Mouse (Mus musculus) MEL (cell line): ENCODE measurements around the gene Gm9837.

ENCODE experiments used
- CTCF ChIP-seq, 3 experiments: IDR thresholded peaks in 2 of 3; conservative IDR thresholded peaks in 1 of 3; 2 replicates each; pipeline ENCODE4 v1.5.1; 2011 to 2012; ENCODE audit warnings: low read length in 3 of 3, low read depth in 2 of 3, mild to moderate bottlenecking in 2 of 3, improper control_type of control experiment in 1 of 3, inconsistent platforms in 1 of 3, mixed read lengths in 1 of 3, moderate library complexity in 1 of 3; ENCODE audit not compliant: control insufficient read depth in 1 of 3, insufficient read depth in 1 of 3, poor library complexity in 1 of 3, severe bottlenecking in 1 of 3
- EP300 ChIP-seq, 2 experiments: IDR thresholded peaks; 2 replicates each; pipeline ENCODE4 v1.6.1; 2011; ENCODE audit warnings: improper control_type of control experiment in 2 of 2, low read length in 2 of 2, low read depth in 1 of 2, mild to moderate bottlenecking in 1 of 2
- NELFE ChIP-seq: IDR thresholded peaks from 2 replicates; pipeline ENCODE4 v1.6.1; 2011; ENCODE audit warnings: low read depth, low read length, improper control_type of control experiment
- POLR2A ChIP-seq, 2 experiments: IDR thresholded peaks; 2 replicates each; pipeline ENCODE4 v1.6.1; 2011 to 2012; ENCODE audit warnings: low read length in 2 of 2, mild to moderate bottlenecking in 2 of 2, control low read depth in 1 of 2, improper control_type of control experiment in 1 of 2, low read depth in 1 of 2, moderate library complexity in 1 of 2; ENCODE audit not compliant: control insufficient read depth in 1 of 2, insufficient read depth in 1 of 2, poor library complexity in 1 of 2
- POLR2AphosphoS2 ChIP-seq: IDR thresholded peaks from 2 replicates; pipeline ENCODE4 v1.6.1; 2011; ENCODE audit warnings: low read length, improper control_type of control experiment
- ZNF384 ChIP-seq: IDR thresholded peaks from 2 replicates; pipeline ENCODE4 v1.6.1; 2012; ENCODE audit warnings: low read depth, mild to moderate bottlenecking, inconsistent platforms, low read length, improper control_type of control experiment

DNA sequence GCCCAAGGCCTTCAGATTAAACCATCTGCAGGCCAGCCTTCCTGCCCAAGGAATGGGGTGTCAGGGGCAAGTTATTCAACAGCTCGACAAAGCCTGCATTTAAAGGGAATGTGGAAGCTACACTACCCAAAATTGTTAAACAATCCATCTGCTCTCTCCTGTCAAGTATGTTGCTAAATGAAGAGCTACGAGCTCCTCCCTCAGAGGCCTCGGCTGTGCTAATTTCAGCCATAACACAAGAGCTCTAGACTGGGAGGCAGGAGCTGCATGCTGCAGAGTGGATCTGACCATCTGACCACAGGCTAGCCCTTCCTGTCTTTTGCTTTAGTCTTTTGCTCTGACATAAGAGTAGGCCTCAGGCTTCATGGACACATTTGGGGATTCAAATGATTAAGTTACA, 45.0 kb downstream of the Gm9837 start:
- TF ChIP-seq EP300 (IDR thresholded peaks at IDR 0.05; ENCODE audit: low read depth in 1 of 2, low read length in 2 of 2) (no peak), POLR2A (IDR thresholded peaks at IDR 0.05; ENCODE audit: control insufficient read depth in 1 of 2, insufficient read depth in 1 of 2, low read depth in 1 of 2, low read length in 2 of 2, poor library complexity in 1 of 2) (no peak), ZNF384 (no peak), NELFE (no peak), CTCF (IDR thresholded peaks at IDR 0.05 in 2 of 3, conservative IDR thresholded peaks at IDR 0.05 in 1 of 3; ENCODE audit: control insufficient read depth in 1 of 3, insufficient read depth in 1 of 3, low read depth in 2 of 3, low read length in 3 of 3, poor library complexity in 1 of 3, severe bottlenecking in 1 of 3) (no peak), POLR2AphosphoS2 (no peak)
